Mouse (Mus musculus) limb, embryonic 11.5 days (tissue): ENCODE results near the gene Gtsf2. TPM values are rescaled to one million over a fixed set of nuclear protein-coding genes. Genes with fewer than 3 reads are reported as not detected.
"Not testable (repeated sequence)": the region's sequence is repeated elsewhere in the genome, so short reads cannot be mapped to it uniquely, and the experiment has no call there.

Experiments used
- ATAC-seq: fragments of 200-750 bp; cut with Nextera tagmentation; 2 replicates; pipeline ENCODE4 v1.8.0; 2017; ENCODE audit warnings: low read depth; ENCODE audit not compliant: insufficient number of reproducible peaks, low FRiP score, low TSS enrichment
- DNase-seq: peaks from one replicate; pipeline ENCODE4 v3.0.0-alpha.2; 2015; ENCODE audit warnings: low spot score
- H3K27ac ChIP-seq: fragments of 300-500 bp; sonication (generic); replicated peaks from 2 replicates; pipeline ENCODE4 v1.5.1; 2014; ENCODE audit warnings: low read depth, mild to moderate bottlenecking, low read length
- H3K27me3 ChIP-seq: fragments of 300-500 bp; sonication (generic); 2 replicates; pipeline ENCODE4 v1.6.1; 2014; ENCODE audit warnings: mild to moderate bottlenecking, low read length, mixed read lengths; ENCODE audit not compliant: control insufficient read depth, insufficient read depth
- H3K36me3 ChIP-seq: fragments of 300-500 bp; sonication (generic); 2 replicates; pipeline ENCODE4 v1.6.1; 2014; ENCODE audit warnings: mild to moderate bottlenecking, low read length, moderate library complexity, mixed read lengths; ENCODE audit not compliant: control insufficient read depth, insufficient read depth
- H3K4me1 ChIP-seq: fragments of 300-500 bp; sonication (generic); 2 replicates; pipeline ENCODE4 v1.6.1; 2014; ENCODE audit warnings: low read length, mixed read lengths; ENCODE audit not compliant: control insufficient read depth, insufficient read depth
- H3K4me2 ChIP-seq: fragments of 300-500 bp; sonication (generic); 2 replicates; pipeline ENCODE4 v1.6.1; 2014; ENCODE audit warnings: low read depth, mild to moderate bottlenecking, moderate library complexity; ENCODE audit not compliant: severe bottlenecking
- H3K4me3 ChIP-seq: fragments of 300-500 bp; sonication (generic); 2 replicates; pipeline ENCODE4 v1.5.1; 2014; ENCODE audit warnings: low read depth, low read length
- H3K9ac ChIP-seq: fragments of 300-500 bp; sonication (generic); 2 replicates; pipeline ENCODE4 v1.6.1; 2014; ENCODE audit warnings: mild to moderate bottlenecking, low read length
- H3K9me3 ChIP-seq: fragments of 300-500 bp; sonication (generic); 2 replicates; pipeline ENCODE4 v1.6.1; 2016; ENCODE audit warnings: low read length; ENCODE audit not compliant: control insufficient read depth
- WGBS: fragments of 180-500 bp; shearing (Covaris S2); extraction: QIAGEN DNeasy Blood & Tissue Kit; methylation state at CpG from one replicate; pipeline ENCODE4 v1.1.7; 2014; 5-methylcytosine and 5-hydroxymethylcytosine counted together
- polyA plus RNA-seq: library from polyadenylated mRNA; unstranded; fragments of >200 nt; fragmentation: Nextera tagmentation; extraction: Ambion mirVana; gene quantifications from 2 replicates; pipeline ENCODE4 v1.2.1, GENCODE M21; 2014

Gene Gtsf2
- polyA plus RNA-seq, 1 experiment from 2014 or later: not detected

DNA sequence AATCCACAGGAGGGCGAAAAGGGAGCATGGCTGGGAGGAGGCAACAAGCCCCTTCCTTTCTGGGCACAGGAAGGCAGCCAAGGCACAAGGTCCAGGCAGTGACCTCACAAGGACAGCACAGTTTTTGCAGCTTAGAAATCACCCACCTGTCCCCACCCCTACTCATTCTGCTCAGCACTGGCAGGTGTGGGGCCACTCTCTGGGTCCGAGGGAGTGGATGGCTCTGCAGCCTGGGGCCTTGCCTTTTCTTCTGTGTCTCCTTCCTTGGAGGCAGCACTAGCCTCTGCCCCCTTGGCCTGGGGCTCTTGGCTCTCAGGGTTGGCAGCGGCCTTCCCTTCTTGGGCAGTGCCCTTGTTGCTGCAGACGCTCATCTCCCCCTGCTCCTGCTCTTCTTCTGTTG, 2.3 kb downstream of the Gtsf2 start:
- H3K4me1 ChIP-seq, H3K27me3 ChIP-seq, H3K27ac ChIP-seq, H3K9me3 ChIP-seq, H3K4me3 ChIP-seq, H3K4me2 ChIP-seq, ATAC-seq, H3K9ac ChIP-seq, H3K36me3 ChIP-seq, DNase-seq: not testable (repeated sequence)
- WGBS: 78% methylated on average over 4 of the region's 4 CpGs

DNA sequence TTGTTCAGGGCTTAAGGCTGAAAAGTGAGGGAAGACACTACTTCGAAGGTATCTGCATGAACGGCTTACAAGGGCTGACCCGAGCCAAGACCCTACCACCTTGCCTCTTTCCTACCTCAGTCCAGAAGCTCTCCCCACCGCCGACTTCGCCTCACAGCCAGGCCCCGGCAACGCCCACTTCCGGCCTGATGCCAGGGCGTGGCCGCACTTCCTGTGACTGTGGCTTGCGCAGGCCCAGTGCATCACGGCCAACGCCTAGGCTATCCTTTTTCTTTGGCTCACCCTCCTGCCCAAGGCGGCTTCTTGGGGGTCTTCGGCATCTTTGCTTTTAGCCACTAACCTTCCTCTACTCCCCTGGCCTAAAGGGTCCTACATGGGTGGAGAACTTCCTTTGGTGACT, 18.0 kb downstream of the Gtsf2 start, which contains the start of gene Gtsf1:
Gtsf1 (minus strand) TSS at position 230 of the 400 bp plus-strand sequence.
- H3K36me3 ChIP-seq: no peaks in the 10 kb centered on the region
- no peak for ATAC-seq
- no peaks in the 10 kb centered on the region for H3K27me3 ChIP-seq
- no peaks in the 10 kb centered on the region for H3K9me3 ChIP-seq
- no peak for DNase-seq
- H3K4me3 ChIP-seq: no peak within 1 kb of the TSS
- peaks cover 3% of the 10 kb centered on the region; the same call in 1 of the 2 replicates for H3K4me1 ChIP-seq
- no peak within 1 kb of the TSS for H3K4me2 ChIP-seq
- no peak within 1 kb of the TSS for H3K9ac ChIP-seq
- H3K27ac ChIP-seq: no peak within 1 kb of the TSS
- 89% methylated on average over 16 of the region's 16 CpGs for WGBS

- H3K4me3 ChIP-seq: no peak overlapping the region
- no peak overlapping the region for H3K27ac ChIP-seq
- no peaks in the 10 kb centered on the region for H3K9me3 ChIP-seq
- DNase-seq: no peak
- WGBS: 43% methylated on average over 2 of the region's 2 CpGs
- no peak for ATAC-seq
- no peak overlapping the region for H3K4me2 ChIP-seq
- no peaks in the 10 kb centered on the region for H3K36me3 ChIP-seq
- H3K27me3 ChIP-seq: no peaks in the 10 kb centered on the region
- peaks cover 3% of the 10 kb centered on the region; the same call in 1 of the 2 replicates for H3K4me1 ChIP-seq
- H3K9ac ChIP-seq: no peak overlapping the region
Observed at GRCm38 (mm10) chr15:103427017-103427416, 21.3 kb downstream of the Gtsf2 start.

DNA sequence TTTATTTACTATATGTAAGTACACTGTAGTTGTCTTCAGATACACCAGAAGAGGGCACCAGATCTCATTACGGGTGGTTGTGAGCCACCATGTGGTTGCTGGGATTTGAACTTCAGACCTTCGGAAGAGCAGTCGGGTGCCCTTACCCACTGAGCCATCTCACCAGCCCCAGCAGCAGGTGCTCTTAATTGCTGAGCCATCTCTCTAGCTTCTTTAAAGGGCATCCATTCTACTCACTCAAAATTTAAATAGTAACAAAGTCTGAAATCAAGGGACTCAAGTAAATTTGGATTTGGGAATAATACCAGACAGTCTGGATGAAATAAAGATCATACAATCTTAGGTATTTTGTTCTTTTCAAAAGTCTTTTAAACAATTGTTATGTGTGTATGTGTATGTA, 42.7 kb downstream of the Gtsf2 start:
- 85% methylated on average over 2 of the region's 3 CpGs for WGBS
- not testable (repeated sequence) for H3K27ac ChIP-seq, H3K9me3 ChIP-seq

GRCm38 (mm10) chr15:103401361-103401760, 46.9 kb downstream of the Gtsf2 start:
- 92% methylated on average over 5 of the region's 5 CpGs for whole genome bisulfite sequencing
- no peaks in the 10 kb centered on the region for H3K27me3 ChIP-seq
- ATAC-seq (no peak), DNase-seq (no peak)
- no peaks in the 10 kb centered on the region for H3K36me3 ChIP-seq
- H3K9ac ChIP-seq: no peak overlapping the region
- H3K9me3 ChIP-seq: no peaks in the 10 kb centered on the region
- H3K4me3 ChIP-seq: no peak overlapping the region
- no peaks in the 10 kb centered on the region for H3K4me1 ChIP-seq
- no peak overlapping the region for H3K4me2 ChIP-seq
- no peak overlapping the region for H3K27ac ChIP-seq

More for the DNA sequence above, 42.7 kb downstream of the Gtsf2 start:
- not testable (repeated sequence) for ATAC-seq, H3K27me3 ChIP-seq, H3K4me2 ChIP-seq, H3K36me3 ChIP-seq, DNase-seq, H3K4me1 ChIP-seq, H3K9ac ChIP-seq, H3K4me3 ChIP-seq

DNA sequence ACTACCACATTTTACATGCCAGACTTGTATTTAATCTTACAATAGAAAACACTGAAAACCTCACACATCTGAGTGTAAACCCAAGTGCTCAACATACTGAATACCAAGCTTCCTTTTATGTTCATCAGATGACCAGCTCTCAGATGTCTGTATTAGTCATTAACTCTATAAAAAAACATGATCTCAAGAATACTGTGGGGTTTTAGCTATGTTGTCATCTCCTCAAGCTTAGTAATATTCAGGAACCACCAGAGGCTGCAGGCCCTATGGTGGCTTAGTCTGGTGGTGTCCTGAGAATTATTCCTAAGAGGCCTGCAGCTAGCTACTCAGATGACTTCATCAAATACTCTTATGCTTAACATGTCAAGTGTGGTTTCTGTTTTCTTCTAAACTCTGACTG, 54.7 kb downstream of the Gtsf2 start:
- Histone ChIP-seq H3K4me1 (no peaks in the 10 kb centered on the region), H3K4me3 (no peak overlapping the region), H3K4me2 (no peak overlapping the region), H3K27ac (no peak overlapping the region), H3K36me3 (no peaks in the 10 kb centered on the region), H3K27me3 (no peaks in the 10 kb centered on the region), H3K9ac (no peak overlapping the region), H3K9me3 (no peaks in the 10 kb centered on the region)
- ATAC-seq (no peak), DNase-seq (no peak)

Other genes with a start within 250 kb of the Gtsf2 start
- gene Cbx5, start 208.7 kb downstream of the Gtsf2 start, polyA plus RNA-seq: 210 and 225 TPM in 2 replicates
- gene Hnrnpa1, start 208.0 kb downstream of the Gtsf2 start, polyA plus RNA-seq: 1,585 and 1,592 TPM in 2 replicates
- gene Nfe2, start 190.1 kb downstream of the Gtsf2 start, polyA plus RNA-seq: 5.4 and 7.7 TPM in 2 replicates
- gene Copz1, start 175.8 kb downstream of the Gtsf2 start, polyA plus RNA-seq: 320 and 334 TPM in 2 replicates
- gene Gpr84, start 137.9 kb downstream of the Gtsf2 start, polyA plus RNA-seq: 0.31 TPM in 1 of 2 replicates, not detected in the other
- 19.2 and 22.9 TPM in 2 replicates for gene Zfp385a, start 108.4 kb downstream of the Gtsf2 start, polyA plus RNA-seq
- gene Itga5, start 81.7 kb downstream of the Gtsf2 start, polyA plus RNA-seq: 28.6 and 31.7 TPM in 2 replicates
- gene Gtsf1, start 18.0 kb downstream of the Gtsf2 start, polyA plus RNA-seq: not detected in 2 replicates
- gene Nckap1l, start 5.3 kb upstream of the Gtsf2 start, polyA plus RNA-seq: 1.2 and 1.3 TPM in 2 replicates
- 3.0 and 3.5 TPM in 2 replicates for gene Pde1b, start 54.6 kb upstream of the Gtsf2 start, polyA plus RNA-seq
- gene Ppp1r1a, start 89.5 kb upstream of the Gtsf2 start, polyA plus RNA-seq: 8.4 and 10.3 TPM in 2 replicates
- gene Glycam1, start 116.6 kb upstream of the Gtsf2 start, polyA plus RNA-seq: not detected in 2 replicates